ENCODE assay signal across 25 mouse cellular contexts in the genomic region with DNA sequence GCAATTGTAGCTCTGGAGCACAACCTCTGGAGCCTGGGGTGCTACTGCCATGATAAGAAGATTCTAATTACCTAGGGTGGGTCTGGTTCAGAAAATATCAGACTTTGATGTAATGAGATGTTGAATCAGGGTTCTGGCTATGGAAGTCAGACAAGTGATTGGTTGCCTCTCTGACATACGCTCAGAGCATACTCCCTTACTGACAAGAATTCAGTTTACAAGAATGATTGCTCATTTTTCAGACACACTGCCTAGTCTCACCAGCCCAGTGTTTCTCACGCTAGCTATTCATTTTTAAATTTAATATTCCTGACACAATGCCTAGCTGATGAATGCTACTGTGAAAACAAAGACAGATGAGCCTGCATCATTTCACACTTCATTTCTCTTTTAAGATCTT.
"Had no signal": no experiment of that assay in that cellular context is flagged by ENCODE, and none has a peak within 500 bp of the region (broad histone marks: within the 10 kb centered on the region; RNA-seq: fewer than 3 reads in every experiment).

No protein-coding gene starts in this region.

- H3K36me3 ChIP-seq: heart, embryonic 13.5 days; heart, embryonic 15.5 days; kidney, embryonic 15.5 days; limb, embryonic 13.5 days; limb, embryonic 15.5 days; liver, embryonic 12.5 days had no signal

- H3K27ac ChIP-seq: gastrocnemius, adult 2 months; heart, embryonic 13.5 days; heart, embryonic 15.5 days; hindbrain, postnatal 0 days; kidney, embryonic 15.5 days; kidney, postnatal 0 days; limb, embryonic 13.5 days; limb, embryonic 15.5 days; liver, embryonic 12.5 days; liver, embryonic 14.5 days had no signal

- H3K27me3 ChIP-seq: heart, embryonic 13.5 days; heart, embryonic 15.5 days; kidney, embryonic 15.5 days; limb, embryonic 13.5 days; limb, embryonic 15.5 days; liver, embryonic 12.5 days had no signal

- DNase-seq: gastrocnemius, adult 2 months; gastrocnemius, postnatal 10 days; gastrocnemius, postnatal 25 days; heart, adult 18-20 months; heart, postnatal 14 days; heart, postnatal 36 days; kidney, adult 11 months; kidney, adult 2 months; kidney, adult 9 months; kidney, postnatal 14 days; kidney, postnatal 36 days; layer of hippocampus, adult 9-11 months; layer of hippocampus, postnatal 36 days; left cerebral cortex, postnatal 4 days had no signal

- H3K9me3 ChIP-seq: heart, embryonic 15.5 days; kidney, embryonic 15.5 days; limb, embryonic 13.5 days; limb, embryonic 15.5 days; liver, embryonic 12.5 days had no signal

- H3K4me2 ChIP-seq: heart, embryonic 11.5 days; heart, embryonic 13.5 days; heart, embryonic 15.5 days; kidney, embryonic 15.5 days; limb, embryonic 13.5 days; limb, embryonic 15.5 days; liver, embryonic 12.5 days had no signal

- H3K4me1 ChIP-seq: heart, embryonic 13.5 days; heart, embryonic 15.5 days; kidney, embryonic 15.5 days; limb, embryonic 13.5 days; limb, embryonic 15.5 days; liver, embryonic 12.5 days had no signal

- ATAC-seq: hindbrain, postnatal 0 days; intestine, embryonic 16.5 days; liver, embryonic 12.5 days had no signal

- H3K9ac ChIP-seq: heart, embryonic 13.5 days; heart, embryonic 15.5 days; kidney, embryonic 15.5 days; limb, embryonic 13.5 days; limb, embryonic 15.5 days; liver, embryonic 12.5 days; liver, embryonic 14.5 days had no signal

- H3K4me3 ChIP-seq: gastrocnemius, adult 2 months; heart, embryonic 13.5 days; heart, embryonic 15.5 days; kidney, embryonic 15.5 days; limb, embryonic 13.5 days; limb, embryonic 15.5 days; liver, embryonic 12.5 days had no signal
